Mouse (Mus musculus) heart, adult 2 months (tissue): ENCODE measurements around the gene Slc7a15. TPM values are rescaled to one million over a fixed set of nuclear protein-coding genes. Genes with fewer than 3 reads are reported as not detected.

ENCODE experiments used
- DNase-seq, 2 experiments: peaks; one replicate each; pipeline ENCODE4 v3.0.0; 2021
- H3K27ac ChIP-seq: fragments of 200-600 bp; 2 replicates; pipeline ENCODE4 v1.8.1; 2022
- H3K27me3 ChIP-seq: fragments of 200-500 bp; 2 replicates; pipeline ENCODE4 v1.6.1; 2012; ENCODE audit warnings: mild to moderate bottlenecking, low read length, inconsistent platforms, mixed read lengths; ENCODE audit not compliant: control insufficient read depth, insufficient read depth
- H3K36me3 ChIP-seq: fragments of 200-500 bp; 2 replicates; pipeline ENCODE4 v1.6.1; 2012; ENCODE audit warnings: low read length, inconsistent platforms; ENCODE audit not compliant: control insufficient read depth, insufficient read depth
- H3K4me1 ChIP-seq: fragments of 200-500 bp; 2 replicates; pipeline ENCODE4 v1.6.1; 2011; ENCODE audit warnings: low read length; ENCODE audit not compliant: control insufficient read depth, insufficient read depth
- H3K4me3 ChIP-seq: fragments of 200-600 bp; 2 replicates; pipeline ENCODE4 v1.8.1; 2022
- H3K79me2 ChIP-seq: fragments of 200-500 bp; replicated peaks from 2 replicates; pipeline ENCODE4 v1.6.1; 2012; ENCODE audit warnings: mild to moderate bottlenecking, inconsistent platforms, low read length, moderate library complexity, mixed read lengths; ENCODE audit not compliant: control insufficient read depth, insufficient read depth
- H3K9ac ChIP-seq: fragments of 200-500 bp; 2 replicates; pipeline ENCODE4 v1.6.1; 2012; ENCODE audit warnings: low read depth, mild to moderate bottlenecking, control low read depth, inconsistent platforms, low read length, mixed read lengths
- CTCF ChIP-seq: fragments of 200-600 bp; IDR thresholded peaks from 2 replicates; pipeline ENCODE4 v1.8.1; 2022; ENCODE audit warnings: antibody characterized with exemption, mild to moderate bottlenecking, moderate library complexity
- EP300 ChIP-seq: fragments of 200-500 bp; IDR thresholded peaks from 2 replicates; pipeline ENCODE4 v1.6.1; 2011; ENCODE audit warnings: low read depth, low read length, control low read depth; ENCODE audit not compliant: insufficient read depth
- POLR2A ChIP-seq: fragments of 200-500 bp; IDR thresholded peaks from 2 replicates; pipeline ENCODE4 v1.6.1; 2011; ENCODE audit warnings: mild to moderate bottlenecking, low read depth, low read length, control low read depth; ENCODE audit not compliant: insufficient read depth
- WGBS: fragments of 180-500 bp; shearing (Covaris S2); methylation state at CpG from one replicate; pipeline ENCODE4 v1.1.7; 2018; 5-methylcytosine and 5-hydroxymethylcytosine counted together
- intact Hi-C: fragments of 180-260 bp; cut with DNase I; formaldehyde crosslinking; loops from one replicate; pipeline ENCODE4 v1.15.1; 2025
- polyA plus RNA-seq: library from polyadenylated mRNA; depleted of rRNA; stranded (reverse); fragments of >200 nt; gene quantifications from 2 replicates; pipeline ENCODE4 v1.2.3, GENCODE M21; 2012; rRNA removed
- total RNA-seq, 2 experiments: library from RNA; stranded (reverse); gene quantifications; 2 replicates each; pipeline ENCODE4 v1.2.3; 2021

The Slc7a15 gene
- total and polyA plus RNA-seq, 3 experiments: not detected

DNA sequence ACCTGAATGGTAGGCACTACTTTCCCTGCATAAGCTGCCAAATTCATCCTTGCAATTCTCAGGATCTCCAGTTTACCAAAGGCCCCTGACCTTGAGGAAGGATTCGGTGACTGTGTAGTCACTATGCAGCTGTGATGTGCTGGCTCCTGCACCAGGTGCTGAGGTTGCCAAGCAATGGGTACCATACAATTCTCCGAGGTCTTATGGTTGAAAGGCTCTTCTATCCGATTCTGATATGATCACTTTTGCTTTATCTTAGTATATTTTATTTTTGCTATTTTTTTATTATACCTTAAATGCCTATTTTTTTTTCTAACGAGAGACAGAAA is 110.2 kb downstream of the Slc7a15 start:
- H3K27ac ChIP-seq: no peak overlapping the region
- TF ChIP-seq EP300: no peak
- TF ChIP-seq POLR2A: no peak
- TF ChIP-seq CTCF: no peak
- H3K9ac ChIP-seq: no peak overlapping the region
- H3K79me2 ChIP-seq: no peaks in the 10 kb centered on the region
- WGBS: 88% methylated on average over 4 of the region's 4 CpGs
- no peak for DNase-seq
- intact Hi-C loops: no loop called here
- H3K4me1 ChIP-seq: no peaks in the 10 kb centered on the region; the same call in 1 of the 2 replicates
- no peaks in the 10 kb centered on the region for H3K36me3 ChIP-seq
- H3K4me3 ChIP-seq: no peak overlapping the region
- H3K27me3 ChIP-seq: no peaks in the 10 kb centered on the region

DNA sequence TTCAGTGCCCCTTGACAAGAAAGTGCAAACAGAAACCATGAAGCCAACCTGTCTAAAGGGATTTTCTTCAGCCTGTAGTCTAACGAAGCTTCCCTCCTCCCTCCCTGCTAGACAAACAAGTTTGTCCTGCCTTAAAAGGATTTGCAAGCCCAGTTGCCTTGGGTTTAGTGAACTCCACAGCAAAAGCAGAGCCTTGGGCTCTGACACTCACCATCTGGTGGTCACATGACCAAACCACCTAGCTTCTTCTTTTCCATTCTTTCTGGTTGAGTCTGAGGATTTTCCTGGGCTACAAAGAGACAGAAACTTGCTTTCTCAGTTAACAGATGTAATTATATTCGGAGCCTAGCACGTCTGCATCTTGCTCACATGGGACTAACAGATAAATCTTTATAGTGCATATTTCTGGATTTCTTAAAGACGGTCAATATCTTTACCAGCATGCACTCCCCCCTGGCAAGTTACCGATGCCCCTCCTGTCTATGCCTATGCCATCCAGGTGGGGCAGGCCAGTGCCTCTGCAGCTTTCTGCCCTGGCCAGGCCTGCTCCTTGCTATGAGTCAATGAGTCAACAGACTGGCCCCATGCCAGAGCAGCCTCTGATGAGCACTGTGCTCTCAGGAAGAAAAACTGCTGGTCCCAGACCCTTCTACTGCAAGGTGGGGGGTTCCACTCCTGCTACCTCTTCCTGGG is 110.8 kb downstream of the Slc7a15 start:
- Histone ChIP-seq H3K4me1 (no peaks in the 10 kb centered on the region; the same call in 1 of the 2 replicates), H3K79me2 (no peaks in the 10 kb centered on the region), H3K4me3 (no peak overlapping the region), H3K27ac (no peak overlapping the region), H3K36me3 (no peaks in the 10 kb centered on the region), H3K27me3 (no peaks in the 10 kb centered on the region), H3K9ac (no peak overlapping the region)
- 76% methylated on average over 5 of the region's 5 CpGs for WGBS
- no peak for TF ChIP-seq CTCF
- no peak for TF ChIP-seq EP300
- no peak for TF ChIP-seq POLR2A
- DNase-seq: peak; percentile 44 to 52
- intact Hi-C loops: no loop called here

DNA sequence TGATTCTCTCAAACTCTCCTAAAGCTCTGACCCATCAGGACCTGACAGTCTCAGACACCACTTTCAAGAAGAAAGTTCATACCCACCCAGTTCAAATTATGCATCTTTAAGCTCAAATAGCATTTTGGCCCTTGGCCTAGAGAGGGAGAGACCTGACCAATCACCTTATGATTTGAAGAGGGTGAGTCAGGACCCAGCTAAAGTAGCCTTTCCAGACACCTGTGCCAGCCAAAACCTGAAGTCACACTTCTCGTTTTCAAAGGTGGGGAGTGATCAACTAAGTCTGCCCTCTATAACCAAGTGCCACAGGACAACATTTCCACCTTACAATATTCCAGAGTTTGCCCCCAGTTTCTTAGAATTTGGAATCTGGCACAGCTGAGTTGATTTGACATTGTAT is 111.6 kb downstream of the Slc7a15 start:
- Histone ChIP-seq H3K27me3 (no peaks in the 10 kb centered on the region), H3K27ac (no peak overlapping the region), H3K79me2 (no peaks in the 10 kb centered on the region), H3K4me1 (no peaks in the 10 kb centered on the region; the same call in 1 of the 2 replicates), H3K4me3 (no peak overlapping the region), H3K9ac (no peak overlapping the region), H3K36me3 (no peaks in the 10 kb centered on the region)
- intact Hi-C loops: no loop called here
- no peak for DNase-seq
- WGBS: 90% methylated on average over 1 of the region's 1 CpGs
- no peak for TF ChIP-seq CTCF
- TF ChIP-seq EP300: no peak
- TF ChIP-seq POLR2A: no peak

DNA sequence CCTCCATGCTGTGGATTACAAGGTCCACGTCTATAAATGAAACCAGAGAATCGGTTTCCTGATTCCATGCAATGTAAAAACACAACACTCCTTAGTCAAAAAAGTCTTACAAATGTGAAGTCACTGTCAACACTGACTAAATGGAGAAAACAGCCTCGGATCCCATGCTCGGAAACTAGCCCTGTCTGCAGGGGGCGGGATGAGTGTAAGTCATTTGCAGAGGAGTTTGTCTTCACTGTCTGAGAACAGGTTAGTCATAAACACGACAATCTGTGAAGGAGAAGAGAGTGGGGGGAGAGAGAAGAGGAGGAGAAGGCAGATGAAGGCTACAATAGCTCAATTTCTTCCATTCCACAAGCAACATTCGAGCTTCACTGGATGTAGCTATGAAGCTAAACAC is 113.6 kb downstream of the Slc7a15 start:
- WGBS: 85% methylated on average over 7 of the region's 7 CpGs
- Histone ChIP-seq H3K79me2 (no peaks in the 10 kb centered on the region), H3K9ac (no peak overlapping the region), H3K4me3 (no peak overlapping the region), H3K27ac (no peak overlapping the region), H3K27me3 (no peaks in the 10 kb centered on the region), H3K36me3 (no peaks in the 10 kb centered on the region), H3K4me1 (no peaks in the 10 kb centered on the region; the same call in 1 of the 2 replicates)
- intact Hi-C loops: no loop called here
- no peak for TF ChIP-seq EP300
- TF ChIP-seq POLR2A: no peak
- TF ChIP-seq CTCF: no peak
- no peak for DNase-seq

DNA sequence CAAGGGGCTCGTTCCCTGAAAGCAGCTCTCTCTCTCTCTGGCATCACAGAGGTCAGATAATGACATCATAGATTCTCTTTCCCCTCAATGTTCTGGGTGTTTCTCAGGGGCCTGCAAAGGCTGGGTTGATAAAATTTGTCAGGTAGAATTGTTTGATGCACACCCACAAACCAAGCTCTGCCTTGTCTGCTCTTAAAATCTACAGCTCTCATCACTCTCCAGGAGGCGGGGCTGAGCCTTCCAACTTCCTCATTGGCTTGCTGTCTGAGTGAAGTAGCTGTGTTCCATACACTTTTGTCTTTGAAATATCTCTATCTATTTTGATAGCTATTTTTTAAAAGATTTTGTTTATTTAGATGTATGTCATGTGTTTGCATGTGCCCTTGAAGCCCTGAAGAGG is 116.7 kb downstream of the Slc7a15 start:
- 73% methylated on average over 2 of the region's 2 CpGs for WGBS
- Histone ChIP-seq H3K79me2 (no peaks in the 10 kb centered on the region), H3K27me3 (no peaks in the 10 kb centered on the region), H3K36me3 (no peaks in the 10 kb centered on the region), H3K9ac (no peak overlapping the region), H3K4me1 (no peaks in the 10 kb centered on the region; the same call in 1 of the 2 replicates), H3K4me3 (no peak overlapping the region), H3K27ac (no peak overlapping the region)
- DNase-seq: no peak
- no peak for TF ChIP-seq POLR2A
- intact Hi-C loops: no loop called here

Other genes with a start within 250 kb of the Slc7a15 start
- gene Rhob, start 99.1 kb downstream of the Slc7a15 start, total RNA-seq: 100 to 1,000 TPM; 163 to 193 TPM
- 184 and 194 TPM in 2 replicates for gene Rhob, start 99.1 kb downstream of the Slc7a15 start, polyA plus RNA-seq
- 100 to 1,000 TPM; 130 TPM for gene Pum2, start 75.1 kb upstream of the Slc7a15 start, total RNA-seq
- gene Pum2, start 75.1 kb upstream of the Slc7a15 start, polyA plus RNA-seq: 38.6 and 68.9 TPM in 2 replicates
- 1 to 10 TPM; 4.8 to 5.7 TPM for gene Sdc1, start 172.3 kb upstream of the Slc7a15 start, total RNA-seq
- gene Sdc1, start 172.3 kb upstream of the Slc7a15 start, polyA plus RNA-seq: 9.1 and 11.0 TPM in 2 replicates